Mouse (Mus musculus): ENCODE data around the gene Osbpl8. TPM values are rescaled to one million over a fixed set of nuclear protein-coding genes. Genes with fewer than 3 reads are reported as not detected.
"Not testable (repeated sequence)": the region's sequence is repeated elsewhere in the genome, so short reads cannot be mapped to it uniquely, and the experiment has no call there.

The Osbpl8 gene
- polyA plus RNA-seq, 1 experiment from 2014 or later = 6.2 TPM

- ATAC-seq (replicated peaks; ENCODE audit: low FRiP score, low TSS enrichment, low read depth) (no peak), DNase-seq (ENCODE audit: low spot score) (no peak)
- Histone ChIP-seq H3K4me1 (replicated peaks; ENCODE audit: control insufficient read depth, insufficient read depth, low read length) (no peaks in the 10 kb centered on the region), H3K9me3 (ENCODE audit: control insufficient read depth, low read length) (no peaks in the 10 kb centered on the region), H3K27ac (ENCODE audit: low read depth) (no peak overlapping the region), H3K36me3 (ENCODE audit: control insufficient read depth, insufficient read depth, low read length) (no peaks in the 10 kb centered on the region), H3K4me2 (ENCODE audit: low read length) (no peak overlapping the region), H3K9ac (ENCODE audit: low read length) (no peak overlapping the region), H3K27me3 (replicated peaks; ENCODE audit: control insufficient read depth, insufficient read depth, low read length) (no peaks in the 10 kb centered on the region), H3K4me3 (ENCODE audit: low read depth, low read length) (no peak overlapping the region)
- 85% methylated on average over 10 of the region's 10 CpGs for WGBS
Measured at GRCm38 (mm10) chr10:111127388-111127787, 37.2 kb upstream of the Osbpl8 start.

- WGBS = 75% methylated on average over 3 of the region's 3 CpGs
- Histone ChIP-seq H3K27me3 (replicated peaks; ENCODE audit: control insufficient read depth, insufficient read depth, low read length) (no peaks in the 10 kb centered on the region), H3K4me2 (ENCODE audit: low read length) (no peak overlapping the region), H3K4me3 (ENCODE audit: low read depth, low read length) (no peak overlapping the region), H3K36me3 (ENCODE audit: control insufficient read depth, insufficient read depth, low read length) (no peaks in the 10 kb centered on the region), H3K4me1 (replicated peaks; ENCODE audit: control insufficient read depth, insufficient read depth, low read length) (no peaks in the 10 kb centered on the region), H3K27ac (ENCODE audit: low read depth) (no peak overlapping the region), H3K9me3 (ENCODE audit: control insufficient read depth, low read length) (no peaks in the 10 kb centered on the region), H3K9ac (ENCODE audit: low read length) (no peak overlapping the region)
- DNase-seq (ENCODE audit: low spot score) (no peak), ATAC-seq (replicated peaks; ENCODE audit: low FRiP score, low TSS enrichment, low read depth) (no peak)
Measured at GRCm38 (mm10) chr10:111128493-111128892, 36.1 kb upstream of the Osbpl8 start.

GRCm38 (mm10) chr10:111129867-111130620 lies 34.5 kb upstream of the Osbpl8 start:
- Histone ChIP-seq H3K4me1 (replicated peaks; ENCODE audit: control insufficient read depth, insufficient read depth, low read length) (no peaks in the 10 kb centered on the region), H3K9ac (ENCODE audit: low read length) (no peak overlapping the region), H3K4me2 (ENCODE audit: low read length) (no peak overlapping the region), H3K9me3 (ENCODE audit: control insufficient read depth, low read length) (no peaks in the 10 kb centered on the region), H3K36me3 (ENCODE audit: control insufficient read depth, insufficient read depth, low read length) (no peaks in the 10 kb centered on the region), H3K4me3 (ENCODE audit: low read depth, low read length) (no peak overlapping the region), H3K27me3 (replicated peaks; ENCODE audit: control insufficient read depth, insufficient read depth, low read length) (no peaks in the 10 kb centered on the region), H3K27ac (ENCODE audit: low read depth) (no peak overlapping the region)
- ATAC-seq (replicated peaks; ENCODE audit: low FRiP score, low TSS enrichment, low read depth) (no peak), DNase-seq (ENCODE audit: low spot score) (no peak)
- 89% methylated on average over 15 of the region's 15 CpGs for WGBS

GRCm38 (mm10) chr10:111130872-111131271 lies 33.7 kb upstream of the Osbpl8 start:
- Histone ChIP-seq H3K27ac (ENCODE audit: low read depth) (no peak overlapping the region), H3K27me3 (replicated peaks; ENCODE audit: control insufficient read depth, insufficient read depth, low read length) (no peaks in the 10 kb centered on the region), H3K4me2 (ENCODE audit: low read length) (no peak overlapping the region), H3K9me3 (ENCODE audit: control insufficient read depth, low read length) (no peaks in the 10 kb centered on the region), H3K4me1 (replicated peaks; ENCODE audit: control insufficient read depth, insufficient read depth, low read length) (no peaks in the 10 kb centered on the region), H3K9ac (ENCODE audit: low read length) (no peak overlapping the region), H3K4me3 (ENCODE audit: low read depth, low read length) (no peak overlapping the region), H3K36me3 (ENCODE audit: control insufficient read depth, insufficient read depth, low read length) (no peaks in the 10 kb centered on the region)
- no peak for ATAC-seq (replicated peaks; ENCODE audit: low FRiP score, low TSS enrichment, low read depth)
- no peak for DNase-seq (ENCODE audit: low spot score)
- 70% methylated on average over 3 of the region's 3 CpGs for WGBS

GRCm38 (mm10) chr10:111133271-111133670 lies 31.3 kb upstream of the Osbpl8 start:
- ATAC-seq (replicated peaks; ENCODE audit: low FRiP score, low TSS enrichment, low read depth) = no peak
- H3K27ac ChIP-seq (ENCODE audit: low read depth) = no peak overlapping the region

GRCm38 (mm10) chr10:111133936-111134335 lies 30.6 kb upstream of the Osbpl8 start:
- Histone ChIP-seq H3K9me3 (ENCODE audit: control insufficient read depth, low read length) (no peaks in the 10 kb centered on the region), H3K4me2 (ENCODE audit: low read length) (no peak overlapping the region), H3K4me1 (replicated peaks; ENCODE audit: control insufficient read depth, insufficient read depth, low read length) (no peaks in the 10 kb centered on the region), H3K36me3 (ENCODE audit: control insufficient read depth, insufficient read depth, low read length) (no peaks in the 10 kb centered on the region), H3K4me3 (ENCODE audit: low read depth, low read length) (no peak overlapping the region), H3K27me3 (replicated peaks; ENCODE audit: control insufficient read depth, insufficient read depth, low read length) (no peaks in the 10 kb centered on the region), H3K9ac (ENCODE audit: low read length) (no peak overlapping the region), H3K27ac (ENCODE audit: low read depth) (no peak overlapping the region)
- 90% methylated on average over 8 of the region's 8 CpGs for WGBS
- ATAC-seq (replicated peaks; ENCODE audit: low FRiP score, low TSS enrichment, low read depth) = no peak
- no peak for DNase-seq (ENCODE audit: low spot score)

More at GRCm38 (mm10) chr10:111133271-111133670, 31.3 kb upstream of the Osbpl8 start:
- WGBS = 88% methylated on average over 5 of the region's 5 CpGs
- no peaks in the 10 kb centered on the region for H3K36me3 ChIP-seq (ENCODE audit: control insufficient read depth, insufficient read depth, low read length)
- no peaks in the 10 kb centered on the region for H3K9me3 ChIP-seq (ENCODE audit: control insufficient read depth, low read length)
- no peak for DNase-seq (ENCODE audit: low spot score)
- H3K4me3 ChIP-seq (ENCODE audit: low read depth, low read length) = no peak overlapping the region
- H3K9ac ChIP-seq (ENCODE audit: low read length) = no peak overlapping the region
- H3K4me1 ChIP-seq (replicated peaks; ENCODE audit: control insufficient read depth, insufficient read depth, low read length) = no peaks in the 10 kb centered on the region
- no peak overlapping the region for H3K4me2 ChIP-seq (ENCODE audit: low read length)
- no peaks in the 10 kb centered on the region for H3K27me3 ChIP-seq (replicated peaks; ENCODE audit: control insufficient read depth, insufficient read depth, low read length)

GRCm38 (mm10) chr10:111134412-111134957 lies 30.1 kb upstream of the Osbpl8 start:
- 83% methylated on average over 9 of the region's 9 CpGs for WGBS
- H3K9me3 ChIP-seq (ENCODE audit: control insufficient read depth, low read length) = no peaks in the 10 kb centered on the region
- no peak overlapping the region for H3K9ac ChIP-seq (ENCODE audit: low read length)
- no peaks in the 10 kb centered on the region for H3K36me3 ChIP-seq (ENCODE audit: control insufficient read depth, insufficient read depth, low read length)
- ATAC-seq (replicated peaks; ENCODE audit: low FRiP score, low TSS enrichment, low read depth) (no peak), DNase-seq (ENCODE audit: low spot score) (no peak)
- H3K27ac ChIP-seq (ENCODE audit: low read depth) = no peak overlapping the region
- H3K4me3 ChIP-seq (ENCODE audit: low read depth, low read length) = no peak overlapping the region
- no peaks in the 10 kb centered on the region for H3K4me1 ChIP-seq (replicated peaks; ENCODE audit: control insufficient read depth, insufficient read depth, low read length)
- H3K27me3 ChIP-seq (replicated peaks; ENCODE audit: control insufficient read depth, insufficient read depth, low read length) = no peaks in the 10 kb centered on the region
- no peak overlapping the region for H3K4me2 ChIP-seq (ENCODE audit: low read length)

- ATAC-seq (replicated peaks; ENCODE audit: low FRiP score, low TSS enrichment, low read depth); H3K36me3 ChIP-seq (ENCODE audit: control insufficient read depth, insufficient read depth, low read length); H3K9me3 ChIP-seq (ENCODE audit: control insufficient read depth, low read length); H3K27me3 ChIP-seq (replicated peaks; ENCODE audit: control insufficient read depth, insufficient read depth, low read length); H3K4me2 ChIP-seq (ENCODE audit: low read length); H3K4me3 ChIP-seq (ENCODE audit: low read depth, low read length); H3K4me1 ChIP-seq (replicated peaks; ENCODE audit: control insufficient read depth, insufficient read depth, low read length); H3K27ac ChIP-seq (ENCODE audit: low read depth); H3K9ac ChIP-seq (ENCODE audit: low read length); DNase-seq (ENCODE audit: low spot score): not testable (repeated sequence)
- 84% methylated on average over 5 of the region's 5 CpGs for WGBS
Measured at GRCm38 (mm10) chr10:111136306-111136705, 28.2 kb upstream of the Osbpl8 start.

GRCm38 (mm10) chr10:111137905-111138304 lies 26.6 kb upstream of the Osbpl8 start:
- no peaks in the 10 kb centered on the region for H3K9me3 ChIP-seq (ENCODE audit: control insufficient read depth, low read length)
- H3K27me3 ChIP-seq (replicated peaks; ENCODE audit: control insufficient read depth, insufficient read depth, low read length) = no peaks in the 10 kb centered on the region
- H3K4me3 ChIP-seq (ENCODE audit: low read depth, low read length) = no peak overlapping the region
- 76% methylated on average over 4 of the region's 4 CpGs for WGBS
- no peaks in the 10 kb centered on the region for H3K36me3 ChIP-seq (ENCODE audit: control insufficient read depth, insufficient read depth, low read length)
- DNase-seq (ENCODE audit: low spot score) (no peak), ATAC-seq (replicated peaks; ENCODE audit: low FRiP score, low TSS enrichment, low read depth) (no peak)
- no peaks in the 10 kb centered on the region for H3K4me1 ChIP-seq (replicated peaks; ENCODE audit: control insufficient read depth, insufficient read depth, low read length)
- no peak overlapping the region for H3K9ac ChIP-seq (ENCODE audit: low read length)
- H3K4me2 ChIP-seq (ENCODE audit: low read length) = no peak overlapping the region
- H3K27ac ChIP-seq (ENCODE audit: low read depth) = no peak overlapping the region
